Mouse (Mus musculus) limb, embryonic 14.5 days (tissue): Measurements from ENCODE around the gene Cldn14. TPM values are rescaled to one million over a fixed set of nuclear protein-coding genes. Genes with fewer than 3 reads are reported as not detected.

Source experiments
- ATAC-seq: fragments of 200-750 bp; cut with Nextera tagmentation; 2 replicates; pipeline ENCODE4 v1.8.0; 2017; ENCODE audit warnings: low read depth, moderate number of reproducible peaks, moderate TSS enrichment; ENCODE audit not compliant: low FRiP score
- DNase-seq: peaks from one replicate; pipeline ENCODE4 v3.0.0-alpha.2; 2015; ENCODE audit warnings: low spot score
- H3K27ac ChIP-seq: fragments of 300-500 bp; sonication (generic); replicated peaks from 2 replicates; pipeline ENCODE4 v1.5.1; 2014; ENCODE audit warnings: low read depth, mild to moderate bottlenecking, low read length, moderate library complexity, mixed read lengths
- H3K27me3 ChIP-seq: fragments of 300-500 bp; sonication (generic); 2 replicates; pipeline ENCODE4 v1.6.1; 2014; ENCODE audit warnings: low read length, mixed read lengths; ENCODE audit not compliant: control insufficient read depth, insufficient read depth
- H3K36me3 ChIP-seq: fragments of 300-500 bp; sonication (generic); 2 replicates; pipeline ENCODE4 v1.6.1; 2014; ENCODE audit warnings: mild to moderate bottlenecking, low read length, moderate library complexity, mixed read lengths; ENCODE audit not compliant: control insufficient read depth, insufficient read depth
- H3K4me1 ChIP-seq: fragments of 300-500 bp; sonication (generic); 2 replicates; pipeline ENCODE4 v1.6.1; 2014; ENCODE audit warnings: antibody characterized with exemption, low read length, mixed read lengths; ENCODE audit not compliant: control insufficient read depth, insufficient read depth
- H3K4me2 ChIP-seq: fragments of 300-500 bp; sonication (generic); replicated peaks from 2 replicates; pipeline ENCODE4 v1.6.1; 2014; ENCODE audit warnings: low read depth, mild to moderate bottlenecking, low read length, moderate library complexity; ENCODE audit not compliant: severe bottlenecking
- H3K4me3 ChIP-seq: fragments of 300-500 bp; sonication (generic); replicated peaks from 2 replicates; pipeline ENCODE4 v1.5.1; 2014; ENCODE audit warnings: low read length
- H3K9ac ChIP-seq: fragments of 300-500 bp; sonication (generic); 2 replicates; pipeline ENCODE4 v1.6.1; 2014; ENCODE audit warnings: mild to moderate bottlenecking, low read depth, low read length, moderate library complexity; ENCODE audit not compliant: severe bottlenecking
- H3K9me3 ChIP-seq: fragments of 300-500 bp; sonication (generic); 2 replicates; pipeline ENCODE4 v1.6.1; 2016; ENCODE audit warnings: low read length; ENCODE audit not compliant: control insufficient read depth
- POLR2A ChIP-seq: fragments of 200-500 bp; IDR thresholded peaks from 2 replicates; pipeline ENCODE4 v1.8.0; 2012; ENCODE audit warnings: inconsistent platforms, mild to moderate bottlenecking, moderate library complexity, borderline replicate concordance; ENCODE audit not compliant: insufficient read depth, insufficient read length; ENCODE audit errors: extremely low read depth
- WGBS: fragments of 180-500 bp; shearing (Covaris S2); extraction: QIAGEN DNeasy Blood & Tissue Kit; methylation state at CpG from one replicate; pipeline ENCODE4 v1.1.7; 2014; 5-methylcytosine and 5-hydroxymethylcytosine counted together
- polyA plus RNA-seq, 2 experiments: library from polyadenylated mRNA; depleted of rRNA in 1 of 2; stranded (reverse) in 1 of 2; unstranded in 1 of 2; fragments of >200 nt; fragmentation: Nextera tagmentation in 1 of 2; extraction: Ambion mirVana in 1 of 2; gene quantifications; 2 replicates each; pipeline versions ENCODE4 v1.2.1 to v1.2.3; 2012 to 2014

Gene Cldn14
- polyA plus RNA-seq (2012; rRNA removed) = not detected in 2 replicates
- polyA plus RNA-seq (2014; fragmentation: Nextera tagmentation; extraction: Ambion mirVana) = not detected in 2 replicates

GRCm38 (mm10) chr16:94008737-94009136 lies at the start of gene Cldn14:
TSS of gene Cldn14 (minus strand) at chr16:94008837.
- H3K36me3 ChIP-seq = no peaks in the 10 kb centered on the region
- H3K27ac ChIP-seq = no peak within 1 kb of the TSS
- TF ChIP-seq POLR2A = no peak
- H3K4me1 ChIP-seq = peaks cover 11% of the 10 kb centered on the region
- H3K9ac ChIP-seq = no peak within 1 kb of the TSS
- no peak within 1 kb of the TSS for H3K4me3 ChIP-seq
- ATAC-seq = no peak
- 78% methylated on average over 15 of the region's 15 CpGs for WGBS
- DNase-seq = no peak
- H3K27me3 ChIP-seq = no peaks in the 10 kb centered on the region
- H3K9me3 ChIP-seq = no peaks in the 10 kb centered on the region
- no peak within 1 kb of the TSS for H3K4me2 ChIP-seq

GRCm38 (mm10) chr16:94055576-94055975 lies 46.9 kb upstream of the Cldn14 start:
- no peak for TF ChIP-seq POLR2A
- H3K4me2 ChIP-seq = no peak overlapping the region
- no peaks in the 10 kb centered on the region for H3K27me3 ChIP-seq
- H3K4me1 ChIP-seq = 0 out of 2 replicates have a peak, but pooled peaks cover 3% of the 10 kb centered on the region
- H3K4me3 ChIP-seq = no peak overlapping the region
- no peaks in the 10 kb centered on the region for H3K36me3 ChIP-seq
- no peak for ATAC-seq
- 26% methylated on average over 8 of the region's 8 CpGs for WGBS
- H3K9me3 ChIP-seq = no peaks in the 10 kb centered on the region
- no peak overlapping the region for H3K9ac ChIP-seq
- no peak overlapping the region for H3K27ac ChIP-seq
- no peak for DNase-seq

GRCm38 (mm10) chr16:94055176-94055575 lies 46.5 kb upstream of the Cldn14 start:
- Histone ChIP-seq H3K4me2 (no peak overlapping the region), H3K9me3 (no peaks in the 10 kb centered on the region), H3K36me3 (no peaks in the 10 kb centered on the region), H3K27me3 (no peaks in the 10 kb centered on the region), H3K4me3 (no peak overlapping the region), H3K4me1 (0 out of 2 replicates have a peak, but pooled peaks cover 3% of the 10 kb centered on the region), H3K9ac (no peak overlapping the region), H3K27ac (no peak overlapping the region)
- ATAC-seq (peak; percentile 47; the same call in 1 of the 2 replicates), DNase-seq (no peak)
- TF ChIP-seq POLR2A = no peak
- 75% methylated on average over 12 of the region's 12 CpGs for WGBS

- Histone ChIP-seq H3K4me1 (no peaks in the 10 kb centered on the region), H3K27me3 (no peaks in the 10 kb centered on the region), H3K4me2 (no peak overlapping the region), H3K9ac (no peak overlapping the region), H3K4me3 (no peak overlapping the region), H3K27ac (no peak overlapping the region), H3K9me3 (no peaks in the 10 kb centered on the region), H3K36me3 (no peaks in the 10 kb centered on the region)
- 94% methylated on average over 3 of the region's 3 CpGs for WGBS
- TF ChIP-seq POLR2A = no peak
- ATAC-seq = no peak
- no peak for DNase-seq
These were observed 41.7 kb upstream of the Cldn14 start for GRCm38 (mm10) chr16:94050368-94050767.

GRCm38 (mm10) chr16:94044996-94045395 lies 36.4 kb upstream of the Cldn14 start:
- Histone ChIP-seq H3K4me1 (0 out of 2 replicates have a peak, but pooled peaks cover 5% of the 10 kb centered on the region), H3K27me3 (peaks cover 12% of the 10 kb centered on the region; the same call in 1 of the 2 replicates), H3K4me2 (no peak overlapping the region), H3K9ac (no peak overlapping the region), H3K4me3 (no peak overlapping the region), H3K36me3 (no peaks in the 10 kb centered on the region), H3K27ac (no peak overlapping the region), H3K9me3 (no peaks in the 10 kb centered on the region)
- ATAC-seq = no peak
- TF ChIP-seq POLR2A = no peak
- 22% methylated on average over 7 of the region's 7 CpGs for WGBS
- no peak for DNase-seq
